Mouse (Mus musculus) liver, embryonic 13.5 days (tissue): ENCODE data around the gene Atxn1. TPM values are rescaled to one million over a fixed set of nuclear protein-coding genes. Genes with fewer than 3 reads are reported as not detected.
A peak's percentile ranks its signal among the peaks of the same experiment; 100 is the strongest.

Source experiments
- ATAC-seq: fragments of 200-750 bp; cut with Nextera tagmentation; 2 replicates; pipeline ENCODE4 v1.8.0; 2017; ENCODE audit warnings: low read depth, mild to moderate bottlenecking, moderate number of reproducible peaks, moderate library complexity
- DNase-seq: peaks from one replicate; pipeline ENCODE4 v3.0.0; 2022
- H3K27ac ChIP-seq: fragments of 300-500 bp; sonication (generic); 2 replicates; pipeline ENCODE4 v1.5.1; 2015; ENCODE audit warnings: moderate library complexity, mild to moderate bottlenecking, inconsistent platforms
- H3K27me3 ChIP-seq: fragments of 300-500 bp; sonication (generic); 2 replicates; pipeline ENCODE4 v1.6.1; 2015; ENCODE audit warnings: mild to moderate bottlenecking, inconsistent platforms
- H3K36me3 ChIP-seq: fragments of 300-500 bp; sonication (generic); 2 replicates; pipeline ENCODE4 v1.6.1; 2015; ENCODE audit warnings: mild to moderate bottlenecking, inconsistent platforms
- H3K4me1 ChIP-seq: fragments of 300-500 bp; sonication (generic); replicated peaks from 2 replicates; pipeline ENCODE4 v1.6.1; 2015; ENCODE audit warnings: inconsistent platforms
- H3K4me2 ChIP-seq: fragments of 300-500 bp; sonication (generic); 2 replicates; pipeline ENCODE4 v1.6.1; 2015; ENCODE audit warnings: inconsistent platforms, mild to moderate bottlenecking, moderate library complexity
- H3K4me3 ChIP-seq: fragments of 300-500 bp; sonication (generic); replicated peaks from 2 replicates; pipeline ENCODE4 v1.5.1; 2015; ENCODE audit warnings: mild to moderate bottlenecking, inconsistent platforms
- H3K9ac ChIP-seq: fragments of 300-500 bp; sonication (generic); 2 replicates; pipeline ENCODE4 v1.6.1; 2015; ENCODE audit warnings: mild to moderate bottlenecking, inconsistent platforms
- H3K9me3 ChIP-seq: fragments of 300-500 bp; sonication (generic); replicated peaks from 2 replicates; pipeline ENCODE4 v1.6.1; 2016; ENCODE audit warnings: inconsistent platforms
- WGBS: fragments of 180-500 bp; shearing (Covaris S2); methylation state at CpG from one replicate; pipeline ENCODE4 v1.1.7; 2015; ENCODE audit not compliant: insufficient replicate concordance; 5-methylcytosine and 5-hydroxymethylcytosine counted together
- polyA plus RNA-seq: library from polyadenylated mRNA; unstranded; fragments of >200 nt; fragmentation: Nextera tagmentation; extraction: Ambion mirVana; gene quantifications from 2 replicates; pipeline ENCODE4 v1.2.1, GENCODE M21; 2015

Atxn1 gene
- polyA plus RNA-seq, 1 experiment from 2014 or later, result 1.5 TPM

DNA sequence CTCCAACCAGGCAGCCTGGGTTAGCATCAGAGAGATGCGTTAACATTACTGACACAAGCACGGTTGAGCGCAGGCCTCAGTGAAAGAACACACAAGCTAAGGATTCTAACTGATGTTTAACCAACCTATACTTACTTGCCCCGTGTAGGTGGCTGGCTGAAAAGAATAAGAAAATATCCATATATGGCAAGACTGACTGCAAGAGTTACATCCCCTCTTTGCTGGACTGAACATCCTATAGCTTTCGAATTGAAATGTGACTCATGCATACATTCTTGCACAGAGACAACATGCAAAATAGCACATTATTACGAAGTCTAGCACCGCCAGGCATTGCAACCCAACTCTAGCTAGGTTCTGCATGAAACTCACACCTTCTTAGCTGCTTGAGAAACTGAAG, 91.8 kb downstream of the Atxn1 start:
- no peak for DNase-seq
- no peak overlapping the region for H3K4me3 ChIP-seq
- H3K4me2 ChIP-seq, result no peak overlapping the region
- H3K9me3 ChIP-seq, result no peaks in the 10 kb centered on the region
- no peak overlapping the region for H3K9ac ChIP-seq
- WGBS, result 84% methylated on average over 7 of the region's 7 CpGs
- H3K27ac ChIP-seq, result no peak overlapping the region
- no peaks in the 10 kb centered on the region for H3K27me3 ChIP-seq
- H3K36me3 ChIP-seq, result no peaks in the 10 kb centered on the region
- no peak for ATAC-seq
- H3K4me1 ChIP-seq, result peaks cover 20% of the 10 kb centered on the region

- WGBS, result 56% methylated on average over 14 of the region's 14 CpGs
- Histone ChIP-seq H3K27ac (no peak overlapping the region), H3K27me3 (no peaks in the 10 kb centered on the region), H3K9ac (no peak overlapping the region), H3K9me3 (no peaks in the 10 kb centered on the region), H3K4me1 (peaks cover 23% of the 10 kb centered on the region), H3K4me3 (no peak overlapping the region), H3K36me3 (no peaks in the 10 kb centered on the region), H3K4me2 (peak overlapping the region; percentile 9; the same call in 1 of the 2 replicates)
- ATAC-seq (no peak), DNase-seq (no peak)
These were observed 92.6 kb downstream of the Atxn1 start for GRCm38 (mm10) chr13:45872041-45872746.

- Histone ChIP-seq H3K27me3 (no peaks in the 10 kb centered on the region), H3K4me3 (no peak overlapping the region), H3K9ac (no peak overlapping the region), H3K36me3 (no peaks in the 10 kb centered on the region), H3K4me2 (peak overlapping the region; percentile 9; the same call in 1 of the 2 replicates), H3K4me1 (peaks cover 30% of the 10 kb centered on the region), H3K27ac (no peak overlapping the region), H3K9me3 (no peaks in the 10 kb centered on the region)
- DNase-seq (no peak), ATAC-seq (no peak)
- 76% methylated on average over 7 of the region's 7 CpGs for whole genome bisulfite sequencing
These were observed 93.3 kb downstream of the Atxn1 start for GRCm38 (mm10) chr13:45871554-45871953.

DNA sequence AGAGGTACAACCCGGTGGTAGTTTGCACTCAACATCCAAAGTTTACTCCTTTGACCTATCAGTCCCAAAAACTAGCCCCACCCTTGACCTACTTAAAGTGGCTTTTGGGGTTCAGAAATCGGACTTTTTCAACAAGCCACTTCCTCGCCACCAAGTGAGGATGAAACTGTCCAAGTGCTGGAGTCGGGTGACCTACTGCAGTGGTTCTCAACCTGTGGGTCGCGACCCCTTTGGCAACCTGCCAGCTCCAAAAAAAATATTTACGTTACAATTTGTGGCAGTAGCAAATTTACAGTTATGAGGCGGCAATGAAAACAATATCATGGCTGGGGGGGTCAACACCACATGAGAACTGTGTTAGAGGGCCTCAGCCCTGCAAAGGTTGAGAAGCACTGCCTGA, 95.9 kb downstream of the Atxn1 start:
- WGBS, result 74% methylated on average over 8 of the region's 8 CpGs
- Histone ChIP-seq H3K4me2 (no peak overlapping the region), H3K4me1 (peaks cover 43% of the 10 kb centered on the region), H3K9me3 (no peaks in the 10 kb centered on the region), H3K4me3 (no peak overlapping the region), H3K9ac (no peak overlapping the region), H3K27ac (no peak overlapping the region), H3K27me3 (no peaks in the 10 kb centered on the region), H3K36me3 (no peaks in the 10 kb centered on the region)
- ATAC-seq (no peak), DNase-seq (no peak)

DNA sequence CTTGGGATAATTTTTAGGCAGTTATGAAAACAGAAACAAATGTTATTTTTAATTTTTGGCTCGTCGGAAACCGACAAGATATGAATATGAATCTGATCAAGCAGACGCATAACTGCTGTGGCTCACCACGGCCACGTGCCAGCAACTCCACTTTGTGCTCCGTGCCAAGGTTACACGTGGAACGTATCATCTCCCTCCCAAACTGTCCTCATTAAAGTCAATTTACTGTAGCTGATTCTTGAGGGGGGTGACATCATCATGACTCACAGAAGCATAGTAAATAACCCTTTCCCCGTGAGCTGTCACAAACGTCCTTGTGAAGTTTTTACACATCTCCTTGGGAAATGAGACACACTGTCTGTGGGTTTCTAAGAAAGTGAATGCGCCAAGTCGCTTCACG, 97.5 kb downstream of the Atxn1 start:
- peak overlapping the region; percentile 42; the same call in 1 of the 2 replicates for H3K4me2 ChIP-seq
- DNase-seq, result no peak

GRCm38 (mm10) chr13:45866615-45867245, 98.1 kb downstream of the Atxn1 start:
- H3K27ac ChIP-seq, result peak overlapping the region; percentile 62
- DNase-seq (no peak), ATAC-seq (peak; percentile 90)
- peak overlapping the region; percentile 42 for H3K4me2 ChIP-seq
- no peak overlapping the region for H3K9ac ChIP-seq
- no peak overlapping the region for H3K4me3 ChIP-seq
- 40% methylated on average over 8 of the region's 8 CpGs for WGBS
- H3K27me3 ChIP-seq, result no peaks in the 10 kb centered on the region
- peaks cover 42% of the 10 kb centered on the region for H3K4me1 ChIP-seq
- H3K9me3 ChIP-seq, result no peaks in the 10 kb centered on the region
- H3K36me3 ChIP-seq, result no peaks in the 10 kb centered on the region

More for the DNA sequence above, 97.5 kb downstream of the Atxn1 start:
- Histone ChIP-seq H3K36me3 (no peaks in the 10 kb centered on the region), H3K4me1 (peaks cover 46% of the 10 kb centered on the region), H3K27ac (peak overlapping the region; percentile 36), H3K4me3 (no peak overlapping the region), H3K9ac (no peak overlapping the region), H3K9me3 (no peaks in the 10 kb centered on the region), H3K27me3 (no peaks in the 10 kb centered on the region)
- peak; percentile 51; the same call in 1 of the 2 replicates for ATAC-seq
- WGBS, result 49% methylated on average over 14 of the region's 14 CpGs

DNA sequence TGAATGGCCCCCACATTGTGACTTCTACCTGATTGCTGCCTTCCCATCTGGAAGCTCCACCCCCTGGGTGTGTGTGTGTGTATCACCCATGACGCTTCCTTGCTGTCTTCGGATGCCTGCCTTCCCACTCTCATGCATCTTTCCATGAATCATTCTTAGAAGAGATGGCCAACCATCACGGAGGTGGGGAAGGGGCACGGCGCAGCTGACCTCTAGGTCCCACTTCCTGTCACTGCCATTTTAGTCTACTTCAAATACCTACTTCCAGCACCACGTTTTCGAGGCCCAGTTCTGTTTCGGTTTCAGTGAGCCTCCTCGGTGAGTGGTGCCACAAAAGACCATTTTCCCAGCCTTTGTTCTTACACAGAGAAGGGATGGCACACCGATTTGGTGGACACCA, 99.2 kb downstream of the Atxn1 start:
- Histone ChIP-seq H3K4me3 (no peak overlapping the region), H3K9ac (no peak overlapping the region), H3K4me1 (peaks cover 45% of the 10 kb centered on the region), H3K27ac (no peak overlapping the region), H3K36me3 (no peaks in the 10 kb centered on the region), H3K9me3 (no peaks in the 10 kb centered on the region), H3K27me3 (no peaks in the 10 kb centered on the region), H3K4me2 (no peak overlapping the region)
- ATAC-seq, result no peak
- WGBS, result 86% methylated on average over 10 of the region's 10 CpGs
- DNase-seq, result no peak

GRCm38 (mm10) chr13:45863779-45864178, 101.0 kb downstream of the Atxn1 start:
- H3K4me3 ChIP-seq, result no peak overlapping the region
- ATAC-seq (no peak), DNase-seq (no peak)
- peaks cover 58% of the 10 kb centered on the region for H3K4me1 ChIP-seq
- no peak overlapping the region for H3K9ac ChIP-seq
- no peaks in the 10 kb centered on the region for H3K9me3 ChIP-seq
- H3K36me3 ChIP-seq, result no peaks in the 10 kb centered on the region
- no peaks in the 10 kb centered on the region for H3K27me3 ChIP-seq
- H3K27ac ChIP-seq, result no peak overlapping the region
- WGBS, result 68% methylated on average over 8 of the region's 8 CpGs
- H3K4me2 ChIP-seq, result no peak overlapping the region

DNA sequence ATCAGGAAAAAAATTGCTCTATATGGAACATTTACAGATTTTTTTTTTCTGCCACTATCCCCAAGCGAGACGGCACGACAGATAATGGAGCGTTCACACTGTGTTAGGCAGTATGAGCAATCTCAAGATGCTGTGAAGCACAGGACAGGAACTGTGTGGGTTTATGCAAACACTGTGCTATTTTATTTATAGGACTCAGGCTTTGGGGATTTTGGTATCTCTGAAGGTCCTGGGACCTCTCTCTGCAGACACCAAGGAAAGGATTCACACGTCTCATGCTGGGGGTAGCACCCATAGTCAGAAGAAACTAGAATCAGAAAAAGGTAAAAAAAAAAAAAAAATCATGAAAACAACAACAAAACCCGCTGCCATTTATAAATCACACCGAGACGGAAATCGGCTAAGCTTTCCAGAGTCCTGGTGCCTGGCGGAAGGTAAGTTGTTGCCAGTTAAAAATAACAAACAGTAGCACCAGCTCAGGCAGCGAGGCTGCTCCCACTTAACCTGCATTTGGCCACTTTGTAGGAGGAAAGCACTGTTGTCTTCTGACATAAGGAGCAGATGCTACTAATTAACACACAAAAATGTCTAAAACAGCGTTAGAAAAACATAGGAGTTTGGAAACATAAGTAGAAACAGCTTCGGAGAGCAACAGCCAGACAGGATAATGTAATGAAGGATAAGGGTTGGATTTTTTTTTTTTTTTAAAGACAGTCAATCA, 102.8 kb downstream of the Atxn1 start:
- DNase-seq, result no peak
- Histone ChIP-seq H3K4me3 (no peak overlapping the region), H3K4me1 (peaks cover 48% of the 10 kb centered on the region), H3K27ac (no peak overlapping the region), H3K36me3 (no peaks in the 10 kb centered on the region), H3K27me3 (no peaks in the 10 kb centered on the region), H3K4me2 (no peak overlapping the region), H3K9ac (no peak overlapping the region), H3K9me3 (no peaks in the 10 kb centered on the region)
- ATAC-seq, result no peak
- 81% methylated on average over 13 of the region's 13 CpGs for WGBS

- no peak overlapping the region for H3K9ac ChIP-seq
- H3K4me1 ChIP-seq, result peaks cover 45% of the 10 kb centered on the region
- no peak overlapping the region for H3K27ac ChIP-seq
- ATAC-seq (no peak), DNase-seq (no peak)
- H3K9me3 ChIP-seq, result no peaks in the 10 kb centered on the region
- H3K27me3 ChIP-seq, result no peaks in the 10 kb centered on the region
- H3K36me3 ChIP-seq, result no peaks in the 10 kb centered on the region
- WGBS, result 82% methylated on average over 10 of the region's 10 CpGs
- no peak overlapping the region for H3K4me2 ChIP-seq
- H3K4me3 ChIP-seq, result no peak overlapping the region
These were observed 103.7 kb downstream of the Atxn1 start for GRCm38 (mm10) chr13:45861098-45861580.

DNA sequence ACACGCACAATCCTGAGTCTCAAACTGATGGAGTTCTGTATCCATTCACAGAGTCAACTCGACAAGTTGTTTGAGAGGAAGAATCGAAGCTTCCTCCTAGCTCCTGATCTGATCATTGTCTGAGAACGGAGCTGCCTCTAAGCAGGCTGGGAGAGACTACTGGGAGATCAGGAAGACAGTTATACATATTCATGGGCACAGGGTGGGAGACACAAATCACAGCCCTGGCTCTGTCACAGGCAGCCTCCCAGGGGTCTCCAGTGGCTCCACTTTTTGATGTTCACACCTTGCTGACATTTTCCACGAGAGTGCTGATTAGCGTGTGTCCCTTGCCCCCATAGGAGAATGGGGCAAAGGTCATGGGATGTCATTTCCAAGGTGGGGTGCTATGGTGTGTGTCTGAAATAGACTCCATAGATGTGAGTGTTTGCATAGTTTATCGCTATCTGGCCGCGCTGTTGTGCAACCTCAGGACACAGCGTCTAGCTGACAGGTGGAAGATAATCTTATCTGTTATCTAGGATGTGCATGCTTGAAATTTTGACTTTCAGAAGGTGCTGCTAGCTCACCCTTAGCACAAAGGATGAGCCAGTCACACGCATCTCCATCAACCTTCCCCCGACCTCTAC, 105.6 kb downstream of the Atxn1 start:
- Histone ChIP-seq H3K4me2 (peak overlapping the region; percentile 32), H3K4me1 (peaks cover 50% of the 10 kb centered on the region), H3K27ac (peak overlapping the region; percentile 34; the same call in 1 of the 2 replicates), H3K9me3 (no peaks in the 10 kb centered on the region), H3K9ac (no peak overlapping the region), H3K36me3 (no peaks in the 10 kb centered on the region), H3K4me3 (no peak overlapping the region), H3K27me3 (no peaks in the 10 kb centered on the region)
- DNase-seq, result no peak
- WGBS, result 53% methylated on average over 12 of the region's 12 CpGs
- peak; percentile 82 for ATAC-seq
